Mouse (Mus musculus): ENCODE results near the gene Prkag1. TPM values are rescaled to one million over a fixed set of nuclear protein-coding genes. Genes with fewer than 3 reads are reported as not detected.

The Prkag1 gene
- polyA plus RNA-seq, 1 experiment = 132 TPM

- no peak overlapping the region for H3K4me3 ChIP-seq (ENCODE audit: insufficient read depth, poor library complexity, severe bottlenecking)
- H3K36me3 ChIP-seq (ENCODE audit: control insufficient read depth, insufficient read depth) = peaks cover 39% of the 10 kb centered on the region
- H3ac ChIP-seq (ENCODE audit: control insufficient read depth, insufficient read length, low read depth) = no peak overlapping the region
- no peaks in the 10 kb centered on the region for H3K27me3 ChIP-seq (ENCODE audit: control insufficient read depth, insufficient read depth, insufficient read length)
- no peak for TF ChIP-seq MYOG (IDR thresholded peaks at IDR 0.05; ENCODE audit: control insufficient read depth, extremely low read depth, insufficient read length)
- peaks cover 20% of the 10 kb centered on the region for H3K79me2 ChIP-seq (ENCODE audit: control insufficient read depth, insufficient read depth)
- H3K79me3 ChIP-seq (ENCODE audit: low read depth) = peaks cover 4% of the 10 kb centered on the region
Observed at GRCm38 (mm10) chr15:98772511-98773211, 58.7 kb downstream of the Prkag1 start.

GRCm38 (mm10) chr15:98771813-98772425, 59.4 kb downstream of the Prkag1 start:
- H3K27me3 ChIP-seq (ENCODE audit: control insufficient read depth, insufficient read depth, insufficient read length) = no peaks in the 10 kb centered on the region
- TF ChIP-seq MYOG (IDR thresholded peaks at IDR 0.05; ENCODE audit: control insufficient read depth, extremely low read depth, insufficient read length) (no peak), CEBPB (IDR thresholded peaks at IDR 0.05; ENCODE audit: low read depth) (no peak), USF1 (IDR thresholded peaks at IDR 0.05; ENCODE audit: low read depth) (no peak), MYOD1 (IDR thresholded peaks at IDR 0.05; ENCODE audit: control insufficient read depth, insufficient read length, low read depth) (no peak), CTCF (IDR thresholded peaks at IDR 0.05; ENCODE audit: control insufficient read depth, insufficient read depth, insufficient read length) (no peak), FOSL1 (IDR thresholded peaks at IDR 0.05; ENCODE audit: insufficient read depth, low read length, poor library complexity, severe bottlenecking) (no peak), MAX (IDR thresholded peaks at IDR 0.05) (no peak)
- peaks cover 13% of the 10 kb centered on the region for H3K79me2 ChIP-seq (ENCODE audit: control insufficient read depth, insufficient read depth)
- no peaks in the 10 kb centered on the region for H3K79me3 ChIP-seq (ENCODE audit: low read depth)
- no peak overlapping the region for H3K4me3 ChIP-seq (ENCODE audit: insufficient read depth, poor library complexity, severe bottlenecking)
- peaks cover 39% of the 10 kb centered on the region for H3K36me3 ChIP-seq (ENCODE audit: control insufficient read depth, insufficient read depth)
- no peak overlapping the region for H3ac ChIP-seq (ENCODE audit: control insufficient read depth, insufficient read length, low read depth)

DNA sequence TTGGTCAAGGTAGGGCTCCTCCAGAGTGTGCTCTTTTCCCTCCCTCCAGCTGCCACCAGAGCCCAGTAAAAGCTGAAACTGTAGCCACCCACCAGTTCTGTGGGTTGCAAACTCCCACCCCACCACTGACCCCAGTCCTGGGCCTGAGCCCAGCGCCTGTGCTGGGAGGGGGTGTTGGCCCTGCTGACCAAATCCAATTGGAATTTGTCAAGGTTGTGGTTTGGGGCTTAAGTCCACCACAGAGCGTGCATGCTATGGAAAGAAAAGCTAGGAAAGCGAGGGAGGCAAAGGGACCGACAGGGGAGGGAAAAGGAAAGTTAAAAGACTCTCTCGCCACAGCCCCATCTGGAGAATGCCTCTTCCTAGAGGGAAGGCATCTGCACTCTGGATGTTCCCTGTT, 63.1 kb downstream of the Prkag1 start:
- peaks cover 23% of the 10 kb centered on the region for H3K36me3 ChIP-seq (ENCODE audit: control insufficient read depth, insufficient read depth)
- TF ChIP-seq FOSL1 (IDR thresholded peaks at IDR 0.05; ENCODE audit: insufficient read depth, low read length, poor library complexity, severe bottlenecking) (no peak), MAX (IDR thresholded peaks at IDR 0.05) (peak; percentile 66)
- no peak overlapping the region for H3ac ChIP-seq (ENCODE audit: control insufficient read depth, insufficient read length, low read depth)
- H3K27me3 ChIP-seq (ENCODE audit: control insufficient read depth, insufficient read depth, insufficient read length) = no peaks in the 10 kb centered on the region
- no peaks in the 10 kb centered on the region for H3K79me2 ChIP-seq (ENCODE audit: control insufficient read depth, insufficient read depth)
- no peaks in the 10 kb centered on the region for H3K79me3 ChIP-seq (ENCODE audit: low read depth)
- H3K4me3 ChIP-seq (ENCODE audit: insufficient read depth, poor library complexity, severe bottlenecking) = no peak overlapping the region

- no peaks in the 10 kb centered on the region for H3K27me3 ChIP-seq (ENCODE audit: control insufficient read depth, insufficient read depth, insufficient read length)
Observed at GRCm38 (mm10) chr15:98765929-98766328, 65.4 kb downstream of the Prkag1 start.

More at GRCm38 (mm10) chr15:98765929-98766328, 65.4 kb downstream of the Prkag1 start:
- Histone ChIP-seq H3K4me3 (ENCODE audit: insufficient read depth, poor library complexity, severe bottlenecking) (no peak overlapping the region), H3K79me2 (ENCODE audit: control insufficient read depth, insufficient read depth) (peaks cover 22% of the 10 kb centered on the region), H3K36me3 (ENCODE audit: control insufficient read depth, insufficient read depth) (peaks cover 8% of the 10 kb centered on the region), H3K79me3 (ENCODE audit: low read depth) (peaks cover 12% of the 10 kb centered on the region), H3ac (ENCODE audit: control insufficient read depth, insufficient read length, low read depth) (no peak overlapping the region)
- no peak for TF ChIP-seq CEBPB (IDR thresholded peaks at IDR 0.05; ENCODE audit: low read depth)
- no peak for TF ChIP-seq USF1 (IDR thresholded peaks at IDR 0.05; ENCODE audit: low read depth)
- no peak for TF ChIP-seq FOSL1 (IDR thresholded peaks at IDR 0.05; ENCODE audit: insufficient read depth, low read length, poor library complexity, severe bottlenecking)
- TF ChIP-seq MYOG (IDR thresholded peaks at IDR 0.05; ENCODE audit: control insufficient read depth, extremely low read depth, insufficient read length) = no peak
- no peak for TF ChIP-seq CTCF (IDR thresholded peaks at IDR 0.05; ENCODE audit: control insufficient read depth, insufficient read depth, insufficient read length)
- TF ChIP-seq MAX (IDR thresholded peaks at IDR 0.05) = no peak
- TF ChIP-seq MYOD1 (IDR thresholded peaks at IDR 0.05; ENCODE audit: control insufficient read depth, insufficient read length, low read depth) = no peak

Other genes starting within 250 kb of the Prkag1 start
- gene Adcy6, start 221.4 kb downstream of the Prkag1 start, polyA plus RNA-seq (2012; fragmentation: generic; extraction: Trizol) = 52.6 TPM
- 112 TPM for gene Cacnb3, start 200.7 kb downstream of the Prkag1 start, polyA plus RNA-seq (2012; fragmentation: generic; extraction: Trizol)
- gene Ddx23, start 168.6 kb downstream of the Prkag1 start, polyA plus RNA-seq (2012; fragmentation: generic; extraction: Trizol) = 140 TPM
- 10.5 TPM for gene Rnd1, start 154.1 kb downstream of the Prkag1 start, polyA plus RNA-seq (2012; fragmentation: generic; extraction: Trizol)
- 0.48 TPM for gene Ccdc65, start 123.3 kb downstream of the Prkag1 start, polyA plus RNA-seq (2012; fragmentation: generic; extraction: Trizol)
- 103 TPM for gene Fkbp11, start 103.3 kb downstream of the Prkag1 start, polyA plus RNA-seq (2012; fragmentation: generic; extraction: Trizol)
- gene Arf3, start 68.3 kb downstream of the Prkag1 start, polyA plus RNA-seq (2012; fragmentation: generic; extraction: Trizol) = 126 TPM
- 14.5 TPM for gene Wnt10b, start 53.4 kb downstream of the Prkag1 start, polyA plus RNA-seq (2012; fragmentation: generic; extraction: Trizol)
- 0.09 TPM for gene Wnt1, start 41.7 kb downstream of the Prkag1 start, polyA plus RNA-seq (2012; fragmentation: generic; extraction: Trizol)
- 0.11 TPM for gene Ddn, start 22.0 kb downstream of the Prkag1 start, polyA plus RNA-seq (2012; fragmentation: generic; extraction: Trizol)
- 23.8 TPM for gene Kmt2d, start 39.7 kb upstream of the Prkag1 start, polyA plus RNA-seq (2012; fragmentation: generic; extraction: Trizol)
- gene Rhebl1, start 63.0 kb upstream of the Prkag1 start, polyA plus RNA-seq (2012; fragmentation: generic; extraction: Trizol) = 9.7 TPM
- gene Dhh, start 67.0 kb upstream of the Prkag1 start, polyA plus RNA-seq (2012; fragmentation: generic; extraction: Trizol) = 0.16 TPM
- gene Lmbr1l, start 86.7 kb upstream of the Prkag1 start, polyA plus RNA-seq (2012; fragmentation: generic; extraction: Trizol) = 18.0 TPM
- gene Tuba1b, start 103.0 kb upstream of the Prkag1 start, polyA plus RNA-seq (2012; fragmentation: generic; extraction: Trizol) = 3,512 TPM
- 0.22 TPM for gene Gm49450, start 122.0 kb upstream of the Prkag1 start, polyA plus RNA-seq (2012; fragmentation: generic; extraction: Trizol)
- 2,758 TPM for gene Tuba1a, start 122.2 kb upstream of the Prkag1 start, polyA plus RNA-seq (2012; fragmentation: generic; extraction: Trizol)
- 976 TPM for gene Tuba1c, start 198.4 kb upstream of the Prkag1 start, polyA plus RNA-seq (2012; fragmentation: generic; extraction: Trizol)
- gene Prph, start 223.7 kb upstream of the Prkag1 start, polyA plus RNA-seq (2012; fragmentation: generic; extraction: Trizol) = 1.3 TPM
- 49.0 TPM for gene Troap, start 243.1 kb upstream of the Prkag1 start, polyA plus RNA-seq (2012; fragmentation: generic; extraction: Trizol)

Data from C2C12 (cell line).